Mouse (Mus musculus): Measurements from ENCODE around the gene Npas2. TPM values are rescaled to one million over a fixed set of nuclear protein-coding genes. Genes with fewer than 3 reads are reported as not detected.

Gene Npas2
- total RNA-seq, 4 experiments from 2014 or later: 0.10 to 1.5 (median 0.38) TPM

- no peak for DNase-seq (ENCODE audit: low spot score in 2 of 2)
These were observed 137.5 kb downstream of the Npas2 start for GRCm38 (mm10) chr1:39330857-39331594.

- DNase-seq (ENCODE audit: low spot score in 2 of 2): no peak
These were observed 138.9 kb downstream of the Npas2 start for GRCm38 (mm10) chr1:39332456-39332855.

GRCm38 (mm10) chr1:39335561-39336196 lies 142.1 kb downstream of the Npas2 start:
- no peak for DNase-seq (ENCODE audit: low spot score in 2 of 2)

DNA sequence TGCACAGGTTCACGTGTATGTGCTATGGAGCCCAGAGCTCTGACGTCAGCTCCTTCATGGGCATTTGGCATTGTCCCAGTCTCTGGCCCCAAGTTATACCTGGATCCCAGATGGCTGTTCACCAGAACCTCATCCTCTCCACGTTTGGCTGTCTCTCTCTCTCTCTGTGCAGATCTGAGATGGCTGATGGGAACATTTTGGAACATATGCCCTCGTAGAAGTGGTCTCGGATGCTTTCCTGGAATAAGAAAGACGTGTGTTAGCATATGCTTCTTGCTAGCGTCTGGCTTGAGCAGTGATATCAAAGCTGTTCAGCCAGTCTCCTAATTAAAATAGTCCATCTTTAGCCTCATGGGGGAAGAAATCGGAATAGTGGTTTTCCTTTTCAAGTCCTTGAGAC lies 143.3 kb downstream of the Npas2 start:
- DNase-seq (ENCODE audit: low spot score in 2 of 2): no peak

DNA sequence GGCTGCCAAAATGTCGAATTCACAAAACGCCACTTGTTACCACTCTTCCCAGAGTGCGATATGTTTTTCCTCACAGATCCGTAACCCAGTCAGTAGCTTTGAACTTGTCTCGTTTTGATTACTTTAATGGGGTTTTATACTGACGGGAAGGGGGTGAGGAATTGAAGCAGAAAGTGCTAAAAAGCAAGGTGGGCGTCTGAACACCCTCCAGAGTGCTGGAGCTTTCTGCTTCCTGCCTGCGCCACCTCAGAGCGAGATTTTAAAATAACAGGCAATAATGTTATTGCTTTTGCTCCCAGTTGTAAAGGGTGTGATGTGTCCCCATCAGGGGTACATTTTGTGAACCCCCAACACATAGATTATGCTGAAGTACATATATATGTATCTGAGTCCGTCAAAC lies 145.3 kb downstream of the Npas2 start:
- no peak for DNase-seq (ENCODE audit: low spot score in 2 of 2)

DNA sequence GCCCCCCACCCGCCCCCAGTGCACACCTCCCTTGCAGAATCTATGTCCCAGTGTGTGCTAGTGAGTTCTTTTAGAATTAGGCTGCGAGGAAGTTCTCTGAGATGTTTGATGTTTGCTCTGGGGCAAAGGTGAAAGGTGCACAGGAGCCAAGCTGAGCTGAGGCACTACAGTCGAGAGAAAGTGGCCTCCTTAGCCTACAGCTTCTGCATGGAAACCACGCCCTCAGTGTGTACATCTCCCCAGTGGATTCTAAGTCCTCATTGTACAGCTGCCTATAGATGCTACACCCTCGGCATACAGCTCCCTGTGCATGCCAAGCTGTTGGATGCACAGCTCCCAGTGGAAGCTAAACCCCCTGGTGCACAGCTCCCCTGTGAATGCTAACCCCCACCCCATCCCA lies 145.9 kb downstream of the Npas2 start:
- no peak for DNase-seq (ENCODE audit: low spot score in 2 of 2)

DNA sequence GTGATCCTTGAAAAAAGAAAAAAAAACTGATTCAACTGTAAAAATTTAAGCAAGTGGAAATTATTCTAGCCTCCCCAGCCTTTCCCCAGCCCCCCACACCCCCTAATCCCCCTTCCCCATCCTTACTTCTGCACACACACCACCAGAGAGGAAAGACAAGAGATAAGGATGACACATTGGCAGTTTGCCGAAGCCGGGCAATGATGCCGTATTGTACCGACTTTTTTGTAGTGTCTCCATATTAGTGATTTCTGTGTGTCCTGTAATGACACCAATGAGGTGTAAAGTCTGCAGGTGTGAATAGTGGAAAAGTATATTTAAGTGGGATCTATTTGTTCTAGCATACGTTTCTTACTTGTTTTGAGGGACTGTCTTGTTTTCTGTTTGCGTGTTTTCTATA lies 146.6 kb downstream of the Npas2 start:
- no peak for DNase-seq (ENCODE audit: low spot score in 2 of 2)

DNA sequence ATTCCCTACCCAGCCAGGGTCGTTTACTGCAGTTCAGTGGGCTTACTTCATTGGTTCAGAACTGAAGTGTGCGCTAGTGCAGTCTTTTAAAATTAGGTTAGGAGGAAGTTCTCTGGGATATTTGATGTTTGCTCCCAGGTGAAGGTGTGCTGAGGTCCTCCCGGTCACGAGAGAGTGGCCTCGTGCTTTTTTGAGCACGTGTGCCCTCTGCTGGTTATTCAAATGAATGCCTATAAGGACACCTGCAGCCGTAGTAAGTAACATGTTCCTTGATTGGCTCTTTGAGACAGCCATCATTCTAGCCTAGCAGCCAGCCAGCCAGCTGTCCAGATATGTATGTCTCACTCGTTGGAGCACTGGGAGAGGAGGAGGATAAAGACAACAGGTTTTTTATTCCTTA lies 147.1 kb downstream of the Npas2 start:
- DNase-seq (ENCODE audit: low spot score in 2 of 2): no peak

- DNase-seq (ENCODE audit: low spot score in 2 of 2): no peak
These were observed 148.3 kb downstream of the Npas2 start for GRCm38 (mm10) chr1:39341807-39342206.

DNA sequence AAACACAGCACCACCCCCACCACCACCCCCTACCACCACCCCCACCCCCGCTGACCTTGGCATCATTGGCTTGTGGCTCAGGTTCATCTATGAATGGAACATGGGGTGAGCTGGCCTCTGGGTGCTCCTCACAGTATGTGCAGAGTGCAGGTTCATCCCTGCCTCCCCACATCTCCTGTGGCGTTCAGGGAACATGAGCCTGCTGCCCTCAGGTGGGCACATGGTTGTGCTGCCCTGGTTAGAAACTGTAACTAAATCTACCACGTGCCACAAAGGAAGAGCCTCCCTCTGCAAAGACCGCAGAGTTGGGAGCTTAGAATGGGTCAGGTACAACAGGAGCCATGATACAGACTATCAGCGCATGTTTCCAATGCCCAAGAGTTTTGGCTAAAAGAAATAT lies 149.7 kb downstream of the Npas2 start:
- DNase-seq (ENCODE audit: low spot score in 2 of 2): no peak

DNA sequence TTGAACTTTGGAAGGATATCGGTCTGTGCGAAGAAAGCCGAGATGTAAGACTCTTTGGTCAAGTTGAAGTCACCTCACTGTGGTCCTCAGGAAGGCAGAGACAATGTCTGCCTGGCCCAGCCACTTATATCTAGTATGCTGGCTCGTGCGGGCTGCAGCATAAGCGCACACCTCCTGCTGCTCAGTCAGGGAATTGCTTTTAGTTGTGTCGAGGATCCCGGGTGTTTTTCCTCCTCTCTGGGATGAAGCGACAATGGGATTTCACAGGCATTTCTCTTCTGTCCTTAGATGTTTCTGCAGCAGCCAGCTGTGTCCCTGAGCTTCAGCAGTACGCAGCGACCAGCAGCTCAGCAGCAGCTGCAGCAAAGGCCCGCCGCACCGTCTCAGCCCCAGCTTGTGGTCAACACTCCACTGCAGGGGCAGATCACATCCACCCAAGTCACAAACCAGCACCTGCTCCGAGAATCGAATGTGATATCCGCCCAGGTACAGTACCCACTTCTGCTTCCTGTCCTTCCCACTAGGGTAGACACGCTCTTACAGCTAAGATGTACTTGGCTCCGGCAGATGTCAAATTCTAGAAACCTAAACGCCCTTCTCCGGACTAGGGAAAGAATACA lies 151.6 kb downstream of the Npas2 start:
- no peak for DNase-seq (ENCODE audit: low spot score in 2 of 2)

GRCm38 (mm10) chr1:39349001-39349400 lies 155.5 kb downstream of the Npas2 start:
- DNase-seq (ENCODE audit: low spot score in 2 of 2): peak; percentile 32 to 39

DNA sequence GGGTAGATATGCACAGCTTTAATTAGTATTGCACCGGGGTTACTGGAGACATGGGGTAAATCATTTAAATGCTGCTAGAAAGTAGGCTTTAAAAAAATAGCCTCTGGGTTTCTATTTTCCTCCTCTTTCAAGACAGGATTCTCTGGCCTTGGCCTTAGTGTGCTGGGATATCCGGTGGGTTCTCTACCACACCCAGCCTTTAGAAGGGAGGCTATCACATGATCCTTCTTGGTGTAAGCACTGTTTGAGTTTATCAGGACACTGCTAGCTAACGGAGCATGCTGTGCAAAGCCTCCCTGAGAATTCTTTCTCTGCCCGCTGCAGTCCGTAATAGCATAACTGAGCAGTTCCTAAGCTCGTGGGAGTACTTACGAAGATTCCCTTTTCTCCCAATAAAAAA lies 155.9 kb downstream of the Npas2 start:
- no peak for DNase-seq (ENCODE audit: low spot score in 2 of 2)

DNA sequence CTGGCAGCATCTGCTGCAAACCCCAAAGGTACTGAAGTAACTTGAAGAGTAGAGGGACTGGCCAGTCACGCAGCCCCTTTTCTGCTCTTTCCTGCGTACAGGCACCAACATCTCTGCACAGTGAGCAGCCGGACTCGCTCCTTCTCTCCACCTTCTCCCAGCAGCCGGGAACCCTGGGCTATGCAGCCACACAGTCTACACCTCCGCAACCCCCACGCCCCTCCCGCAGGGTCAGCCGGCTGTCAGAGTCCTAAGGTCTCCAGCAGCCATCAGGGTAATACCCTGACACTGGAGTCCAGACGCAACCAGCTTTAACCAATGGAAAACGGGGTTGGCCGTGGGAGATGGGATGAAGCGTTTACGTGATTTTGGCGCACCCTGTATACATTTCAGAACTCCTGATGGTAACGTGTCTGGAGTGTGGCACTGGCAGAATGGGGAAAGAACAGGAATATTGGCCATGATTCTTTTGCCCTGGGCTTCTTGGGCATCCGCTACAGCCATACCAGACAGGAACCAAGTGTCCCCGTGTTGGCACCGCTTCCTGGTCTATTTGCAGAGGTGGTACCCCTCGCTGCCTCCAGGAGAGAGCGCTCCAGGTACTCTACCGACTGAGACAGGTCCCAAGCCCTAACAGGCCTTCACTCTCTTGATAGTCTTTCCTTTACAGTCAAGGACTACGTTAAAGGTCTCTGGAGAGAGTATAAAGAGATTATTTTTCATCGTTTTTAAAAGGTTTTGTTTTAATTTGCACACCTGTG lies 168.4 kb downstream of the Npas2 start:
- no peak for DNase-seq (ENCODE audit: low spot score in 2 of 2)

DNA sequence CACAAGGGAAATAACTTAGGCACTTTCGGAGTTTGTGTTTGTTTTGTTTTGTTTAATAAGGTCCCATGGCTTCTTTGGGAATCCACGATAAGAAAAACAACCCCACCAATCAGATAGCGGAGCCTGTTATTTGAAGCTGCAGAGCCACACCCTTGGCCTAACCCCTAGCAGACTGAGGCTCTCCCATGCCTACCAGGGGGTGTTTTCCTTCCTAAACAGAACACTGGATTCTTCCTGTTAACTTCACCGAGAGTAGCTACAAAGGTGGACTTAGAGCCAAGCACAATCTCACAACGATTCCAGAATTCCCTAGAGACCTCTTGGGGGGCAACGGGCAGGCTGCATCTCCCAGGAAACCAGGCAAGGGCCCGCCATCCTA lies 169.0 kb downstream of the Npas2 start:
- DNase-seq (ENCODE audit: low spot score in 2 of 2): no peak

GRCm38 (mm10) chr1:39365562-39365961 lies 172.0 kb downstream of the Npas2 start:
- DNase-seq (ENCODE audit: low spot score in 2 of 2): no peak

DNA sequence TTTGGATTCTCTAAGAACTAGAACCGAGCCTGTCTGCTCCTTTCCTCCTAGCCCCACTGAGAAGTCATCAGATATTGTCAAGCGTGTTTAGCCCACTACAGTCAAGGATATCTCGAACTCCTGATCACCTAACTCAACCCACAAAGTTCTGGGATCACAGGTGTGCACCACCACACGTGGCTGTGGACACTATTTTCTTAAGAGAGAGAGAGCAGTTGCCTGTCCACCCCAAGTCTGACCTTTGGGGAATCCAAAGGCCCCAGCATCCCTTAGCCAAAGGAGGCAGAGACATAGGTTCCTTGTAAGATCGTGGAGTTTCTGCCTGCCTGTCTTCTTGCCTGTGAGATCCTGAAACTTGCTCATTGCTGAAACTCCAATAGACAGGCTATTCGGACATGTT lies 173.5 kb downstream of the Npas2 start:
- no peak for DNase-seq (ENCODE audit: low spot score in 2 of 2)

DNA sequence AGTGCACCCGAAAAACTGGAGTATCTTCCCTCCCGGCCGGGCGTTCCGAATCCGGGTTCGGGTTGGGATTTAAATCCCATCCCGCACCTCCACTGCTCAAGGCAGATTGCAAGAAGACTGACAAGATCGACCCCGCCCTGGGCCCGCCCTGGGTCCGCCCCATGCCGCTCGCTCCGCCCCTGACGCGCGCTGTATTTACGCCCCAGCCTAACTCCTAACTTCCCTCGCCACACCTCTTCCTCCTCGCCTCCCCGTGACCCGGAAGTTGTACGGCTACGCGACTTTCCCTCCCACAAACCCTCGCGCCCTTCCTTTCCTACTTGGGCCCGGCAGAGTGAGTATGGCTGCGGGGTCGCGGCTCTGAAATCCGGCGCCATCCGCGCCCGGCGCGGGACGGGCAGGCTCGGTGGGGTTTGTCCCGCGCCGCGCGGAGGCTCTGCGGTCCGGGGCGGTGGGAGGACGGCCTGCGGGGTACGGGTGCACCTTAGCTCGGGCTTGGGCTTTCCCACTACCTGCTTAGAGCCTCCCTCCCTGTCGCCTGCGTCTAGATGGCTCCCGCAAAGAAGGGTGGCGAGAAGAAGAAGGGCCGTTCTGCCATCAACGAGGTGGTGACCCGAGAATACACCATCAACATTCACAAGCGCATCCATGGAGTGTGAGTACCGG lies 174.2 kb downstream of the Npas2 start, which contains the start of gene Rpl31:
Rpl31 (plus strand) TSS at position 242 of the 666 bp plus-strand sequence.
- DNase-seq (ENCODE audit: low spot score in 2 of 2): peak; percentile 98 to 99

DNA sequence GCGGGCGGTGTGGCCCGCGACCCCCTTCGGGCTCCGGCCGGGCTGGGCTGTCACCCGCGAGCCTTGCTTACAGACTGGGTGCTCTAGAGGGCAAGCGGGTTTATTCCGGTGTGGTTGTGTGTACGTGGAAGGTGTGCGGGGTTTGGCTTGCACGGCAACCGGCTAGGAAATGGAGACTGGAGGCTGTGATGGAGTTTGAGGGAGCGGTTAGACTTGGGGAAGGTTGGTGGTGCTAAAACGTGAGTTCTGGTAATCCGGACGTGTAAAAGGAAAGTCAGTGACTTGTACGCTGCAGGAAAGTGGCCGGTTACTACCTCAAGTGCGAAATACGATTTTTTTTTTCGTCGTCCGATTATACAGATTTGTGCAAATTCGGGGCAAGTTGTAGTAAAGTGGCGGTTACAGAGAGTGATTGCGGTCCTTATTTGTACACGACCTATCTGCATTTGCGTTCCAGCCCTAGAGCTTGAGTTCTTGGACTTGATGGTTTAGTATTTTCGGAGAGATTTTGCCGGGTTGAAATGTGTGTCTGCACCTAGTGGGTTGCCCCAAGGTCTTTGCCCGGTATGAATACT lies 174.8 kb downstream of the Npas2 start:
- DNase-seq (ENCODE audit: low spot score in 2 of 2): no peak

GRCm38 (mm10) chr1:39370431-39370830 lies 176.9 kb downstream of the Npas2 start:
- no peak for DNase-seq (ENCODE audit: low spot score in 2 of 2)

GRCm38 (mm10) chr1:39372220-39372843 lies 178.8 kb downstream of the Npas2 start:
- no peak for DNase-seq (ENCODE audit: low spot score in 2 of 2)

Measured in gastrocnemius, adult 8-10 months (tissue).